Comparison of ENCODE assay signal across 23 mouse cellular contexts in genomic region chr3:132149446-132150025, GRCm38 (mm10).
DNase-seq lines count a peak whose midpoint lies in the region; ATAC-seq and TF ChIP-seq lines count a peak whose summit lies in the region.
"Had no signal": no experiment of that assay in that cellular context is flagged by ENCODE, and none has a peak within 500 bp of the region (broad histone marks: within the 10 kb centered on the region; RNA-seq: fewer than 3 reads in every experiment).

No protein-coding gene starts in this region.

- no peak overlapping the region for H3K4me3 ChIP-seq in forebrain, embryonic 14.5 days (ENCODE audit: low read depth, low read length)
- no peak overlapping the region for H3K4me3 ChIP-seq in forebrain, embryonic 13.5 days
- no peak overlapping the region for H3K4me3 ChIP-seq in limb, embryonic 14.5 days (replicated peaks; ENCODE audit: low read length)
- no peak overlapping the region for H3K4me3 ChIP-seq in limb, embryonic 10.5 days
- H3K4me3 ChIP-seq: embryonic facial prominence, embryonic 12.5 days; erythroblast, embryonic 14.5 days; heart, embryonic 15.5 days; limb, embryonic 12.5 days; liver, embryonic 12.5 days; neural tube, embryonic 15.5 days had no signal

- no peaks in the 10 kb centered on the region for H3K36me3 ChIP-seq in forebrain, embryonic 14.5 days (ENCODE audit: control insufficient read depth, insufficient read depth, low read length)
- H3K36me3 ChIP-seq in forebrain, embryonic 13.5 days (ENCODE audit: poor library complexity, severe bottlenecking): no peaks in the 10 kb centered on the region
- H3K36me3 ChIP-seq in limb, embryonic 14.5 days (ENCODE audit: control insufficient read depth, insufficient read depth, low read length): no peaks in the 10 kb centered on the region
- no peaks in the 10 kb centered on the region for H3K36me3 ChIP-seq in limb, embryonic 10.5 days
- H3K36me3 ChIP-seq: embryonic facial prominence, embryonic 12.5 days; heart, embryonic 15.5 days; limb, embryonic 12.5 days; liver, embryonic 12.5 days; neural tube, embryonic 15.5 days had no signal

- H3K4me1 ChIP-seq in forebrain, embryonic 14.5 days (ENCODE audit: control insufficient read depth, insufficient read depth, low read length): no peaks in the 10 kb centered on the region
- H3K4me1 ChIP-seq in forebrain, embryonic 13.5 days: no peaks in the 10 kb centered on the region
- peaks cover 24% of the 10 kb centered on the region for H3K4me1 ChIP-seq in limb, embryonic 14.5 days (ENCODE audit: control insufficient read depth, insufficient read depth, low read length)
- peaks cover 19% of the 10 kb centered on the region for H3K4me1 ChIP-seq in limb, embryonic 10.5 days
- H3K4me1 ChIP-seq: embryonic facial prominence, embryonic 12.5 days; heart, embryonic 15.5 days; liver, embryonic 12.5 days; neural tube, embryonic 15.5 days had no signal

- no peaks in the 10 kb centered on the region for H3K27me3 ChIP-seq in forebrain, embryonic 14.5 days (replicated peaks; ENCODE audit: control insufficient read depth, insufficient read depth, low read length)
- no peaks in the 10 kb centered on the region for H3K27me3 ChIP-seq in forebrain, embryonic 13.5 days
- H3K27me3 ChIP-seq in limb, embryonic 14.5 days (ENCODE audit: control insufficient read depth, insufficient read depth, low read length): no peaks in the 10 kb centered on the region
- H3K27me3 ChIP-seq in limb, embryonic 10.5 days (ENCODE audit: low read depth, poor library complexity, severe bottlenecking): no peaks in the 10 kb centered on the region
- H3K27me3 ChIP-seq: embryonic facial prominence, embryonic 12.5 days; heart, embryonic 15.5 days; limb, embryonic 12.5 days; liver, embryonic 12.5 days; neural tube, embryonic 15.5 days had no signal

- 54% methylated on average over 6 of the region's 6 CpGs for WGBS in forebrain, embryonic 14.5 days
- WGBS in forebrain, embryonic 13.5 days: 63% methylated on average over 6 of the region's 6 CpGs
- WGBS in limb, embryonic 14.5 days: 55% methylated on average over 6 of the region's 6 CpGs
- 85% methylated on average over 6 of the region's 6 CpGs for WGBS in limb, embryonic 10.5 days

- no peaks in the 10 kb centered on the region for H3K9me3 ChIP-seq in forebrain, embryonic 14.5 days (replicated peaks; ENCODE audit: control insufficient read depth, low read length)
- H3K9me3 ChIP-seq in forebrain, embryonic 13.5 days (replicated peaks): no peaks in the 10 kb centered on the region
- H3K9me3 ChIP-seq in limb, embryonic 14.5 days (ENCODE audit: control insufficient read depth, low read length): no peaks in the 10 kb centered on the region
- no peaks in the 10 kb centered on the region for H3K9me3 ChIP-seq in limb, embryonic 10.5 days (replicated peaks)
- H3K9me3 ChIP-seq: embryonic facial prominence, embryonic 12.5 days; heart, embryonic 15.5 days; limb, embryonic 12.5 days; liver, embryonic 12.5 days; neural tube, embryonic 15.5 days had no signal

- DNase-seq in forebrain, embryonic 14.5 days (ENCODE audit: low spot score): peak; percentile 46
- DNase-seq in limb, embryonic 14.5 days (ENCODE audit: low spot score): peak; percentile 49
- no peak for DNase-seq in limb, embryonic 10.5 days (ENCODE audit: low spot score)
- peak; percentile 30 to 32 for DNase-seq in right cerebral cortex, postnatal 10 days (ENCODE audit: low spot score in 2 of 2)
- no peak for DNase-seq in right cerebral cortex, postnatal 36 days (ENCODE audit: low spot score in 2 of 2)
- DNase-seq in layer of hippocampus, adult 8-10 months (ENCODE audit: low spot score in 2 of 2): no peak
- DNase-seq: adrenal gland, postnatal 36 days; cerebellum, adult 11 months; cerebellum, postnatal 14 days; heart, postnatal 36 days; kidney, adult 18-20 months; right cerebral cortex, adult 18-20 months; spleen, adult 18-20 months had no signal

- ATAC-seq in forebrain, embryonic 14.5 days: no peak
- no peak for ATAC-seq in forebrain, embryonic 13.5 days
- ATAC-seq in limb, embryonic 14.5 days (ENCODE audit: low FRiP score, low read depth): no peak
- ATAC-seq: CD4-positive, CD25-positive, alpha-beta regulatory T cell, adult 4 months; inflammation-experienced regulatory T-cells, adult 6 months; liver, embryonic 12.5 days had no signal

- H3K27ac ChIP-seq in forebrain, embryonic 14.5 days (ENCODE audit: low read depth, low read length): no peak overlapping the region
- no peak overlapping the region for H3K27ac ChIP-seq in forebrain, embryonic 13.5 days
- H3K27ac ChIP-seq in limb, embryonic 14.5 days (replicated peaks; ENCODE audit: low read depth, low read length): no peak overlapping the region
- no peak overlapping the region for H3K27ac ChIP-seq in limb, embryonic 10.5 days
- H3K27ac ChIP-seq: embryonic facial prominence, embryonic 12.5 days; heart, embryonic 15.5 days; hindbrain, embryonic 14.5 days; limb, embryonic 12.5 days; liver, embryonic 12.5 days; neural tube, embryonic 15.5 days had no signal

- H3K9ac ChIP-seq in forebrain, embryonic 14.5 days (ENCODE audit: low read length): no peak overlapping the region
- H3K9ac ChIP-seq in forebrain, embryonic 13.5 days: no peak overlapping the region
- no peak overlapping the region for H3K9ac ChIP-seq in limb, embryonic 14.5 days (ENCODE audit: low read depth, low read length, severe bottlenecking)
- H3K9ac ChIP-seq: embryonic facial prominence, embryonic 12.5 days; heart, embryonic 15.5 days; hindbrain, embryonic 14.5 days; limb, embryonic 12.5 days; liver, embryonic 12.5 days; neural tube, embryonic 15.5 days had no signal

- no peak overlapping the region for H3K4me2 ChIP-seq in forebrain, embryonic 14.5 days (ENCODE audit: low read length)
- H3K4me2 ChIP-seq in forebrain, embryonic 13.5 days: no peak overlapping the region
- H3K4me2 ChIP-seq in limb, embryonic 14.5 days (replicated peaks; ENCODE audit: low read depth, low read length, severe bottlenecking): no peak overlapping the region
- H3K4me2 ChIP-seq: embryonic facial prominence, embryonic 12.5 days; heart, embryonic 15.5 days; hindbrain, embryonic 14.5 days; limb, embryonic 12.5 days; liver, embryonic 12.5 days; neural tube, embryonic 15.5 days had no signal

- no peak for TF ChIP-seq POLR2A in limb, embryonic 14.5 days (IDR thresholded peaks at IDR 0.05; ENCODE audit: borderline replicate concordance, extremely low read depth, insufficient read depth, insufficient read length)

Comparison
In these comparisons a context has a peak if more than half of its experiments do, and no peak if none do; other contexts are left out.
1. DNase-seq: peak in forebrain, embryonic 14.5 days (single experiment), limb, embryonic 14.5 days (single experiment) and right cerebral cortex, postnatal 10 days (2 of 2); none in limb, embryonic 10.5 days (single experiment), right cerebral cortex, postnatal 36 days (0 of 2) and layer of hippocampus, adult 8-10 months (0 of 2).